Mouse (Mus musculus): ENCODE results near the gene Pex10. TPM values are rescaled to one million over a fixed set of nuclear protein-coding genes. Genes with fewer than 3 reads are reported as not detected.
"Not testable (repeated sequence)": the region's sequence is repeated elsewhere in the genome, so short reads cannot be mapped to it uniquely, and the experiment has no call there.

Gene Pex10
- polyA plus RNA-seq, 1 experiment from 2014 or later: 26.2 TPM

GRCm38 (mm10) chr4:155065970-155066833 is 614 bp upstream of the Pex10 start:
- Histone ChIP-seq H3K9ac (peak overlapping the region; percentile 19), H3K4me3 (peak overlapping the region; percentile 68), H3K4me1 (peaks cover 33% of the 10 kb centered on the region), H3K9me3 (no peaks in the 10 kb centered on the region), H3K27ac (peak overlapping the region; percentile 77), H3K27me3 (no peaks in the 10 kb centered on the region), H3K4me2 (peak overlapping the region; percentile 75), H3K36me3 (peaks cover 31% of the 10 kb centered on the region)
- ATAC-seq (ENCODE audit: borderline replicate concordance, extremely low read depth, low FRiP score, low TSS enrichment): peak; percentile 24
- 3% methylated on average over 15 of the region's 15 CpGs for WGBS

- no peaks in the 10 kb centered on the region for H3K9me3 ChIP-seq
- H3K9ac ChIP-seq: peak overlapping the region; percentile 76; the same call in 1 of the 2 replicates
- 0 out of 2 replicates have a peak overlapping the region, but pooled peaks have one; percentile 68 for H3K4me3 ChIP-seq
- H3K4me1 ChIP-seq: peaks cover 29% of the 10 kb centered on the region
- peak overlapping the region; percentile 75 for H3K4me2 ChIP-seq
- no peak for ATAC-seq (ENCODE audit: borderline replicate concordance, extremely low read depth, low FRiP score, low TSS enrichment)
- 87% methylated on average over 20 of the region's 20 CpGs for WGBS
- H3K27me3 ChIP-seq: no peaks in the 10 kb centered on the region
- peaks cover 52% of the 10 kb centered on the region for H3K36me3 ChIP-seq
- 0 out of 2 replicates have a peak overlapping the region, but pooled peaks have one; percentile 80 for H3K27ac ChIP-seq
Observed at GRCm38 (mm10) chr4:155068357-155068972, 1.6 kb downstream of the Pex10 start.

GRCm38 (mm10) chr4:155069191-155069590 is 2.4 kb downstream of the Pex10 start:
- Histone ChIP-seq H3K4me2 (no peak overlapping the region), H3K4me3 (no peak overlapping the region), H3K27ac (no peak overlapping the region), H3K9me3 (no peaks in the 10 kb centered on the region), H3K4me1 (peaks cover 27% of the 10 kb centered on the region), H3K9ac (no peak overlapping the region), H3K27me3 (no peaks in the 10 kb centered on the region), H3K36me3 (peaks cover 60% of the 10 kb centered on the region)
- ATAC-seq (ENCODE audit: borderline replicate concordance, extremely low read depth, low FRiP score, low TSS enrichment): no peak
- 81% methylated on average over 6 of the region's 6 CpGs for WGBS

DNA sequence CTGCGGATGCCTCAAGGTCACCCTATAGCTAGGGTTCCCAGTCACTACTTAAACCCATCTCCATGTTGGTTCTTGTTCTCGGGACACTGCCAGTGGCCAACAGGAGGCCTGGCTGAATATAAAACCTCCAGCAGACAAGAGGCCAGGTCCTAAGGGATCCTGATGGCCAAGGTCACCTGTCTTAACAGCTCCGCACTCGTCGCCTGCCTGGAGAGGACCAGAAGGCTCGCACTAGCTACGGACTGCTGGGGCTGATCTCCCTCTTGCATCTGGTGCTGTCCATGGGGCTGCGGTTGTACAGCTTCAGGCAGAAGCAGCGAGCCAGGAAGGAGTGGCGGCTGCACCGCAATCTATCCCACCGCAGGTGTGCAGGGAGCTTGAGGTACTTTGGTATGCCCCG is 3.4 kb downstream of the Pex10 start:
- Histone ChIP-seq H3K9me3 (no peaks in the 10 kb centered on the region), H3K36me3 (peaks cover 70% of the 10 kb centered on the region), H3K4me2 (no peak overlapping the region), H3K4me3 (no peak overlapping the region), H3K27me3 (no peaks in the 10 kb centered on the region), H3K4me1 (peaks cover 24% of the 10 kb centered on the region), H3K9ac (no peak overlapping the region), H3K27ac (no peak overlapping the region)
- WGBS: 91% methylated on average over 13 of the region's 13 CpGs
- ATAC-seq (ENCODE audit: borderline replicate concordance, extremely low read depth, low FRiP score, low TSS enrichment): no peak

DNA sequence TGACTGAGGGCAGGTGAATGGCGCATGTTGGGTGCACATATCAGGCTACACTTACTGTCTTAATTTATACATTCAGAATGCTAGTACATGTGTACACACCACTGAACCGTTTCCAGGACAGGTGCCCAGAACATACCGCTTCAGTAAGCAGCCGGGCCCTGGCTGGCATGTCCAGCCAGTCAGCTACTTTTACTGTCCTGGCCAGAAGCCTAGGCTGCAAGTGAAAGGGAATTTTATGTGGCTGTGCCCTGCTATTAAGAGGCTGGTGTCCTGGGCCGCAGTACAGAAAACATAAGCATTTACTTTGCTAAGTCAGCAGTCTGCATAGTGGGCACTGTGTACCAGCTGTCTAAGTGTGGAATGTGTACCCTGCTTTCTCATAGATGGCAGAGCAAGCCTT is 4.1 kb downstream of the Pex10 start:
- Histone ChIP-seq H3K4me3 (no peak overlapping the region), H3K27ac (no peak overlapping the region), H3K4me1 (peaks cover 21% of the 10 kb centered on the region), H3K27me3 (no peaks in the 10 kb centered on the region), H3K36me3 (peaks cover 77% of the 10 kb centered on the region), H3K4me2 (no peak overlapping the region), H3K9ac (no peak overlapping the region), H3K9me3 (no peaks in the 10 kb centered on the region)
- no peak for ATAC-seq (ENCODE audit: borderline replicate concordance, extremely low read depth, low FRiP score, low TSS enrichment)
- WGBS: 88% methylated on average over 5 of the region's 5 CpGs

DNA sequence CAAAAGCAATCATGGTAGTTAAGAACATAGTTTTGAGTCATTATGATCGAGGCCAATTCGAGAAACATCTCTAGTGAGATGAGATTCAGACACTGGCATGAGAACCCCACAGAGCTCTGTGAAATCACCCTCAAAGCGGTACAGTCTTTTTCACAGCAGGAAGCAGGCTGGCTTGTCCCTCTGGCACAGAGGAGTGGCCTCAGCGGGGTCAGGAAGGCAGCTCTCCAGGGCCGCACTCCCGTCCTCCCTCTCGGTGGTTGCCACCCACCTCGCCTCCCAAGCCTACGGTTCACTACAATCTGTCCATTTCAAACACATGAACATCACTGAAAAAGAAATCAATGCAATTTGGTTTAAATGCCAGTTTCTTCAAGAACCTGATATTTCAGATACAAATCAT is 7.6 kb downstream of the Pex10 start:
- no peaks in the 10 kb centered on the region for H3K27me3 ChIP-seq
- H3K4me3 ChIP-seq: no peak overlapping the region
- no peaks in the 10 kb centered on the region for H3K4me1 ChIP-seq
- no peak overlapping the region for H3K4me2 ChIP-seq
- H3K9ac ChIP-seq: no peak overlapping the region
- peaks cover 92% of the 10 kb centered on the region for H3K36me3 ChIP-seq
- H3K27ac ChIP-seq: no peak overlapping the region
- ATAC-seq (ENCODE audit: borderline replicate concordance, extremely low read depth, low FRiP score, low TSS enrichment): no peak
- no peaks in the 10 kb centered on the region for H3K9me3 ChIP-seq
- WGBS: 71% methylated on average over 9 of the region's 9 CpGs

- Histone ChIP-seq H3K4me3 (no peak overlapping the region), H3K9ac (no peak overlapping the region), H3K4me1 (no peaks in the 10 kb centered on the region), H3K27ac (no peak overlapping the region), H3K4me2 (no peak overlapping the region), H3K27me3 (no peaks in the 10 kb centered on the region), H3K36me3 (peaks cover 92% of the 10 kb centered on the region), H3K9me3 (no peaks in the 10 kb centered on the region)
- no peak for ATAC-seq (ENCODE audit: borderline replicate concordance, extremely low read depth, low FRiP score, low TSS enrichment)
- 85% methylated on average over 9 of the region's 9 CpGs for WGBS
Observed at GRCm38 (mm10) chr4:155075137-155075536, 8.3 kb downstream of the Pex10 start.

- Histone ChIP-seq H3K27me3 (no peaks in the 10 kb centered on the region), H3K36me3 (peaks cover 92% of the 10 kb centered on the region), H3K9me3 (no peaks in the 10 kb centered on the region), H3K4me3 (no peak overlapping the region), H3K4me2 (no peak overlapping the region), H3K27ac (no peak overlapping the region), H3K4me1 (no peaks in the 10 kb centered on the region), H3K9ac (no peak overlapping the region)
- 89% methylated on average over 2 of the region's 2 CpGs for WGBS
- no peak for ATAC-seq (ENCODE audit: borderline replicate concordance, extremely low read depth, low FRiP score, low TSS enrichment)
Observed at GRCm38 (mm10) chr4:155075813-155076212, 9.0 kb downstream of the Pex10 start.

DNA sequence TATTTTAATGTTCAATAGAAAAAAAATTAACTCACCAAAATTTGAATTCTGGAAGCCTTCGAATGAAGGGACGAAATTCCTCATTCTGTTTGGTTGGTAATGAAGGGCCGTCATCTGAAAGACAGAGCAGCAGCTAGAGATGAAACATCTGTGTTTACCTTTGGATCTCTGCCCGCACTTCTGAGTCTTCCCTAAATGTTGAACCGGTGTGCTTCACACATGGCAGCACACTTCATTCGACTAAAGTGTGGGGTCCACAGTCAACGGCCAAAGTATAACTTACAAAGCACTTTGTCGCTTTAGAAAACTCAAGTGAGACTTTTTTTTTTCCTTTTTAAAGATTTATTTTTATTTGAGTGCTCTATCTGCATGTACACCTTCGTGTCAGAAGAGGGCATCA is 9.9 kb downstream of the Pex10 start:
- WGBS: 45% methylated on average over 9 of the region's 9 CpGs
- Histone ChIP-seq H3K27me3 (no peaks in the 10 kb centered on the region), H3K4me3 (no peak overlapping the region), H3K4me1 (no peaks in the 10 kb centered on the region), H3K27ac (no peak overlapping the region), H3K9me3 (no peaks in the 10 kb centered on the region), H3K9ac (no peak overlapping the region), H3K36me3 (peaks cover 90% of the 10 kb centered on the region), H3K4me2 (no peak overlapping the region)
- ATAC-seq (ENCODE audit: borderline replicate concordance, extremely low read depth, low FRiP score, low TSS enrichment): no peak

DNA sequence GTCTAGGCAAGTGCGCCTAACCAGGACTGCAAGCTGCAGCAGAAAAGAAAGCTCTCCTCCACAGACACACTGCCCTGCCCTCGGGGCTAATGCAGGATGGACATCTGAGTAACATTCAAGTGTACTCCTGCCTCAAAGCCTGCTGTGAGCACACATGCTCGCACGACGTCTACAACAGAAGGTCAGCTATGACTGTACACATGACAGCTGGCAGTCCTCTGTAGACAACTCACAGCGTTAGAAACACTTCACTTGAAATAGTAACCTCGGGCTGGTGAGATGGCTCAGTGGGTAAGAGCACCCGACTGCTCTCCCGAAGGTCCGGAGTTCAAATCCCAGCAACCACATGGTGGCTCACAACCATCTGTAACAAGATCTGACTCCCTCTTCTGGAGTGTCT is 12.0 kb downstream of the Pex10 start:
- H3K27ac ChIP-seq; H3K4me3 ChIP-seq; ATAC-seq (ENCODE audit: borderline replicate concordance, extremely low read depth, low FRiP score, low TSS enrichment); H3K9me3 ChIP-seq; H3K4me2 ChIP-seq; H3K27me3 ChIP-seq; H3K9ac ChIP-seq; H3K4me1 ChIP-seq: not testable (repeated sequence)
- 68% methylated on average over 10 of the region's 10 CpGs for WGBS
- H3K36me3 ChIP-seq: peaks cover 89% of the 10 kb centered on the region

DNA sequence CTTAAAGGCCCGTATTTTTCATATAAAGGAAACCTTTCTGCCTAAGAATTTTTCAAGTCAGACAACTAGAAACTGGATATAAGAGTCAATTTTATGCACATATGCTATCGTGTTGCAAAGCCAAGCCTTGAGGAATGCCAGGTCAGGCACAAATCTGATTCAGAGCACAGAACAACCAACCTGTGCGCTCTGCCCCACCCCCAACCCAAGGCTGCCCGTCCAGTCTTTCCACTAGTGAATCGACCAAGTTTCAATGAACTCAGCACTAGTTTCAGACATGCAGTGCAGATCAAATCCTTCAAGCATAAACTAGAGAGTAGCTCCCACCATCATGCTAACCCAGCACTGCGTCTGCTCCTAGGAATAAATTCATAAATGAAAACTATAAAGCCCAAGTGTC is 12.8 kb downstream of the Pex10 start:
- no peak overlapping the region for H3K27ac ChIP-seq

DNA sequence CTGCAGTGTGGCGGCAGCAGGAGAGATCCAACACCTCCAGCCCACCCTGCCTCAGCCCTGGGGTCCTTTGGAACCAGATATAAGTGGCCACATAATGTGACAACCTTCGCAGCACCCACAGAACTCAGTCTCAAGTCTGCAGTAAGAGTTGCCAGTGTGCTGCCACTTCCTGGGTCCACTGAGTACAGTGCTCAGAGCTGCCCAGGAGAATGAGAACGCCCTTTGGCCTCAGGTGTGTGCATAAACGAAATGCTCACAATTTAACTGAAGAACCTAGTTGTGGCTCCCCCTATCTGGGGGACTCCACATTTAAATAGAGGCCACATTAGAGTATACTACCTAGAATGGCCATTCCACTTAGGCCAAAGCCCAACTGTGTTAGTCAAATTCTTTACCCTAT is 16.7 kb downstream of the Pex10 start:
- 80% methylated on average over 4 of the region's 4 CpGs for WGBS
- H3K9me3 ChIP-seq: no peaks in the 10 kb centered on the region
- H3K4me2 ChIP-seq: no peak overlapping the region

More for the DNA sequence above, 12.8 kb downstream of the Pex10 start:
- ATAC-seq (ENCODE audit: borderline replicate concordance, extremely low read depth, low FRiP score, low TSS enrichment): no peak
- Histone ChIP-seq H3K4me3 (no peak overlapping the region), H3K36me3 (peaks cover 81% of the 10 kb centered on the region), H3K9ac (no peak overlapping the region), H3K4me1 (peaks cover 7% of the 10 kb centered on the region), H3K9me3 (no peaks in the 10 kb centered on the region), H3K27me3 (no peaks in the 10 kb centered on the region), H3K4me2 (no peak overlapping the region)
- 65% methylated on average over 6 of the region's 6 CpGs for WGBS

More for the DNA sequence above, 16.7 kb downstream of the Pex10 start:
- Histone ChIP-seq H3K27me3 (no peaks in the 10 kb centered on the region), H3K4me3 (no peak overlapping the region), H3K27ac (no peak overlapping the region), H3K36me3 (peaks cover 45% of the 10 kb centered on the region), H3K4me1 (peaks cover 24% of the 10 kb centered on the region), H3K9ac (no peak overlapping the region)
- ATAC-seq (ENCODE audit: borderline replicate concordance, extremely low read depth, low FRiP score, low TSS enrichment): no peak

Data from lung, embryonic 15.5 days (tissue).